Comparison of ENCODE assay signal across 28 mouse cellular contexts in the genomic region with DNA sequence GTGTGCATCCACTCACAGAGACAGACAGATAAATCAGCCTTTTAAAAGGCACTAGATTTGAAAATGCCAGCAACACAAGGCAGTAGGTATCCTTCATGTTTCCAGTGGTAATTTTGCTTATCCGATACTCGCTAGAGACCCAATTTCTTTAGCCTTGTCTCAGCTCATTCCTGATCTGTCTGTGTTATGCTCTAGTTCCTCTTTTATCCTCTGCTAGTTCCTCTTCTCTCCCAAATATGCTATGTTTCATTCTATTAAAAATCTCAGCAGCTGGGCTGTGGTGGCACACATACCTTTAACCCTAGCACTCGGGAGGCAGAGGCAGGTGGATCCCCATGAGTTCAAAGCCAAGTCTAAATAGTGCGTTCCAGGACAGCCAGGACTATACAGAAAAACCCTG. TPM values are rescaled to one million over a fixed set of nuclear protein-coding genes. Genes with fewer than 3 reads are reported as not detected.
DNase-seq lines count a peak whose midpoint lies in the region; ATAC-seq and TF ChIP-seq lines count a peak whose summit lies in the region.
"Had no signal": no experiment of that assay in that cellular context is flagged by ENCODE, and none has a peak within 500 bp of the region (broad histone marks: within the 10 kb centered on the region; RNA-seq: fewer than 3 reads in every experiment).

No protein-coding gene starts in this region.

- 91% methylated on average over 4 of the region's 4 CpGs for WGBS in stomach, postnatal 0 days

- H3K9me3 ChIP-seq in stomach, postnatal 0 days (ENCODE audit: control insufficient read depth, low read length), result no peaks in the 10 kb centered on the region
- H3K9me3 ChIP-seq: forebrain, embryonic 10.5 days; forebrain, embryonic 13.5 days; G1E; hindbrain, embryonic 10.5 days; hindbrain, embryonic 13.5 days had no signal

- no peak for DNase-seq in cerebellum, adult 8-10 months
- no peak for DNase-seq in stomach, postnatal 0 days (ENCODE audit: low spot score)
- DNase-seq in right cerebral cortex, adult 18-20 months, result no peak
- DNase-seq in spleen, postnatal 10 days (ENCODE audit: low spot score in 2 of 2), result no peak
- DNase-seq: adrenal gland, adult 2 months; adrenal gland, postnatal 14 days; B cell, adult 2 months; cerebellum, adult 11-12 months; cerebellum, adult 9-11 months; cerebellum, postnatal 36 days; gastrocnemius, postnatal 10 days; gastrocnemius, postnatal 36 days; heart, adult 11 months had no signal

- TF ChIP-seq POLR2A in bone marrow macrophage, adult 2 months (IDR thresholded peaks at IDR 0.05; ENCODE audit: borderline replicate concordance, low read depth, low read length), result no peak

- H3K36me3 ChIP-seq in stomach, postnatal 0 days (ENCODE audit: control insufficient read depth, insufficient read depth, low read length), result no peaks in the 10 kb centered on the region
- H3K36me3 ChIP-seq: forebrain, embryonic 10.5 days; G1E; hindbrain, embryonic 10.5 days; hindbrain, embryonic 13.5 days had no signal

- H3K9ac ChIP-seq in stomach, postnatal 0 days (ENCODE audit: low read length), result no peak overlapping the region
- H3K9ac ChIP-seq: forebrain, embryonic 13.5 days; hindbrain, embryonic 13.5 days had no signal

- TF ChIP-seq CTCF in bone marrow macrophage, adult 2 months (IDR thresholded peaks at IDR 0.05; ENCODE audit: low read depth, low read length), result no peak
- no peak for TF ChIP-seq CTCF in stomach, postnatal 0 days (IDR thresholded peaks at IDR 0.05; ENCODE audit: low read depth)

- peak overlapping the region; percentile 32 for H3K27ac ChIP-seq in bone marrow macrophage, adult 2 months (ENCODE audit: insufficient read depth, low read depth, low read length)
- no peak overlapping the region for H3K27ac ChIP-seq in stomach, postnatal 0 days (replicated peaks)
- H3K27ac ChIP-seq: forebrain, embryonic 10.5 days; forebrain, embryonic 13.5 days; hindbrain, embryonic 10.5 days; hindbrain, embryonic 13.5 days had no signal

- TF ChIP-seq EP300 in stomach, postnatal 0 days (optimal IDR thresholded peaks at IDR 0.05), result no peak

- H3K27me3 ChIP-seq in stomach, postnatal 0 days (ENCODE audit: control insufficient read depth, insufficient read depth, low read length), result no peaks in the 10 kb centered on the region
- H3K27me3 ChIP-seq: CH12.LX; forebrain, embryonic 13.5 days; hindbrain, embryonic 13.5 days had no signal

- H3K4me3 ChIP-seq in bone marrow macrophage, adult 2 months (ENCODE audit: insufficient read depth, low read length), result no peak overlapping the region
- H3K4me3 ChIP-seq in stomach, postnatal 0 days (ENCODE audit: low read depth, low read length), result no peak overlapping the region
- H3K4me3 ChIP-seq: forebrain, embryonic 10.5 days; forebrain, embryonic 13.5 days; hindbrain, embryonic 10.5 days; hindbrain, embryonic 13.5 days had no signal

- H3K4me1 ChIP-seq in bone marrow macrophage, adult 2 months (ENCODE audit: control insufficient read depth, insufficient read depth, low read length), result peaks cover 29% of the 10 kb centered on the region
- no peaks in the 10 kb centered on the region for H3K4me1 ChIP-seq in stomach, postnatal 0 days (replicated peaks; ENCODE audit: control insufficient read depth, insufficient read depth)
- H3K4me1 ChIP-seq: forebrain, embryonic 10.5 days; hindbrain, embryonic 10.5 days had no signal

- peak; percentile 77 to 87; a peak in 2 of 4 replicates for ATAC-seq in hematopoietic stem cell, adult 5-6 weeks (replicated peaks in 1 of 2; ENCODE audit: insufficient read depth in 1 of 2, low FRiP score in 2 of 2, low TSS enrichment in 1 of 2, low read depth in 1 of 2, poor library complexity in 2 of 2, severe bottlenecking in 2 of 2)
- peak; percentile 82 for ATAC-seq in megakaryocyte progenitor cell, adult 5-6 weeks (replicated peaks; ENCODE audit: poor library complexity)
- ATAC-seq in stomach, postnatal 0 days (ENCODE audit: low FRiP score, low TSS enrichment), result no peak
- ATAC-seq: forebrain, embryonic 13.5 days; forebrain, embryonic 16.5 days; hindbrain, embryonic 16.5 days had no signal

- no peak overlapping the region for H3K4me2 ChIP-seq in stomach, postnatal 0 days (replicated peaks; ENCODE audit: low read depth)
- H3K4me2 ChIP-seq: forebrain, embryonic 13.5 days; heart, embryonic 11.5 days; hindbrain, embryonic 13.5 days had no signal

RNA-seq across cellular contexts. Expression of gene Eps15, which starts 8.3 kb away (rescaled TPM):
- polyA plus RNA-seq in bone marrow macrophage, adult 2 months (2012; ENCODE audit: insufficient read depth, insufficient read length, missing spikeins), result 137 and 156 TPM in 2 replicates
- 38.1 and 44.1 TPM in 2 replicates for total RNA-seq in hematopoietic stem cell, adult 5-6 weeks (2017)
- total RNA-seq in megakaryocyte progenitor cell, adult 5-6 weeks (2015), result 57.6 and 60.4 TPM in 2 replicates
- 36.5 and 43.3 TPM in 2 replicates for total RNA-seq in megakaryocyte progenitor cell, adult 5-6 weeks (2017)
- 20.0 and 25.0 TPM in 2 replicates for polyA plus RNA-seq in stomach, postnatal 0 days (2015; fragmentation: Nextera tagmentation; extraction: Ambion mirVana)

RNA-seq across cellular contexts. Expression of gene Calr4, which starts 37.5 kb away (rescaled TPM):
- polyA plus RNA-seq in bone marrow macrophage, adult 2 months (2012; ENCODE audit: insufficient read depth, insufficient read length, missing spikeins), result 0.34 TPM in 1 of 2 replicates, not detected in the other
- not detected in 2 replicates for total RNA-seq in hematopoietic stem cell, adult 5-6 weeks (2017)
- 0.20 TPM in 1 of 2 replicates, not detected in the other for total RNA-seq in megakaryocyte progenitor cell, adult 5-6 weeks (2015)
- total RNA-seq in megakaryocyte progenitor cell, adult 5-6 weeks (2017), result not detected in 2 replicates
- 0.05 TPM in 1 of 2 replicates, not detected in the other for polyA plus RNA-seq in stomach, postnatal 0 days (2015; fragmentation: Nextera tagmentation; extraction: Ambion mirVana)
- total RNA-seq: CH12.LX; G1E; gastrocnemius, adult 18-20 months; gastrocnemius, postnatal 10 days; gastrocnemius, postnatal 36 days; heart, adult 8-10 months had no signal
- polyA plus RNA-seq: adrenal gland, adult 2 months; heart, postnatal 0 days; hindbrain, embryonic 10.5 days had no signal
